Mouse (Mus musculus): ENCODE results near the gene Dchs1. TPM values are rescaled to one million over a fixed set of nuclear protein-coding genes. Genes with fewer than 3 reads are reported as not detected.

Dchs1 gene
- polyA plus RNA-seq, 1 experiment = 5.2 TPM

- Histone ChIP-seq H3K27ac (ENCODE audit: insufficient read depth, low read depth, low read length) (peak within 1 kb of the TSS; percentile 55), H3K4me1 (ENCODE audit: control insufficient read depth, insufficient read depth, insufficient read length, low read length) (peaks cover 4% of the 10 kb centered on the region; the same call in 1 of the 2 replicates), H3K27me3 (ENCODE audit: control insufficient read depth, insufficient read depth, low read length) (no peaks in the 10 kb centered on the region), H3K4me3 (ENCODE audit: low read depth, low read length) (peak within 1 kb of the TSS; percentile 77), H3K36me3 (ENCODE audit: control insufficient read depth, insufficient read depth, low read length) (peaks cover 5% of the 10 kb centered on the region)
- TF ChIP-seq CTCF (IDR thresholded peaks at IDR 0.05; ENCODE audit: extremely low read depth, insufficient read length, insufficient replicate concordance, low read depth, low read length) (peak; percentile 88), POLR2A (IDR thresholded peaks at IDR 0.05; ENCODE audit: low read depth, low read length) (no peak; the same call in 1 of the 2 replicates)
- WGBS = under 1% methylated on average over 52 of the region's 52 CpGs
These were observed 23.5 kb upstream of the Dchs1 start, which contains the start of gene Mrpl17 for GRCm38 (mm10) chr7:105810877-105811489. Gene Mrpl17 (minus strand): TSS chr7:105811099.

DNA sequence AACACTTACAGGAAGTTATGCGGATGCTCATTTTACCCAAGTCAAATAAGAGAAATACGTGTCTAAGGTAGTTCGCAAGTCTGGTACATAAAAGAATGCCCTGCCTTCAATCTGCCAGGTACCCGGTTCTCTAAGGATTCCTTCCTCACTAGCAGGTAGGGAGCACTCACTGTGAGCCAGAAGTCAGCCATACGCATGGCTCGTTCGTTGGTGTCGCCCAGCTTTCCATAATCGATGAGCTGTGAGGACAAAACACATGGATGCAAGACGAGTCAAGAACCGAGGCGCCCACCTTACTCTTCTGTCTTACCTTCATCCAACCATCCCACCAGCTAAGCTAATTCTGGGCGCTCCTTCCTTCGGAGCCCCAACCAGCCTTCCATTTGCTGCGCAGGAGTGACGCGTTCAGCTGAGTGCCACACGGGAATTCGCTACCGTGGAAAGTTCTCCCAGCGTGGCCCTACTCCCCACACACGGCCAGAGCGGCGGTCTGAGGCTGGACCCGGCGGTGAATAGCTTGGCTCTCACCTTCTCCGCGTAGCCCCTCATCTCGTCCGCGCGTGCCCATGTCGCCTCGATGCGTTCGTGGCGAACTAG, 22.9 kb upstream of the Dchs1 start:
- Histone ChIP-seq H3K27me3 (ENCODE audit: control insufficient read depth, insufficient read depth, low read length) (no peaks in the 10 kb centered on the region), H3K27ac (ENCODE audit: insufficient read depth, low read depth, low read length) (peak overlapping the region; percentile 55), H3K4me1 (ENCODE audit: control insufficient read depth, insufficient read depth, insufficient read length, low read length) (peaks cover 4% of the 10 kb centered on the region; the same call in 1 of the 2 replicates), H3K4me3 (ENCODE audit: low read depth, low read length) (peak overlapping the region; percentile 77), H3K36me3 (ENCODE audit: control insufficient read depth, insufficient read depth, low read length) (peaks cover 5% of the 10 kb centered on the region)
- TF ChIP-seq POLR2A (IDR thresholded peaks at IDR 0.05; ENCODE audit: low read depth, low read length) = no peak
- TF ChIP-seq CTCF (IDR thresholded peaks at IDR 0.05; ENCODE audit: extremely low read depth, insufficient read length, insufficient replicate concordance, low read depth, low read length) = no peak
- 2% methylated on average over 37 of the region's 37 CpGs for WGBS

- Histone ChIP-seq H3K4me3 (ENCODE audit: low read depth, low read length) (peak overlapping the region; percentile 17; the same call in 1 of the 2 replicates), H3K36me3 (ENCODE audit: control insufficient read depth, insufficient read depth, low read length) (peaks cover 5% of the 10 kb centered on the region), H3K27ac (ENCODE audit: insufficient read depth, low read depth, low read length) (no peak overlapping the region), H3K4me1 (ENCODE audit: control insufficient read depth, insufficient read depth, insufficient read length, low read length) (peaks cover 4% of the 10 kb centered on the region; the same call in 1 of the 2 replicates), H3K27me3 (ENCODE audit: control insufficient read depth, insufficient read depth, low read length) (no peaks in the 10 kb centered on the region)
- TF ChIP-seq CTCF (IDR thresholded peaks at IDR 0.05; ENCODE audit: extremely low read depth, insufficient read length, insufficient replicate concordance, low read depth, low read length) (no peak), POLR2A (IDR thresholded peaks at IDR 0.05; ENCODE audit: low read depth, low read length) (no peak)
- WGBS = 60% methylated on average over 7 of the region's 7 CpGs
These were observed 22.4 kb upstream of the Dchs1 start for GRCm38 (mm10) chr7:105809836-105810235.

DNA sequence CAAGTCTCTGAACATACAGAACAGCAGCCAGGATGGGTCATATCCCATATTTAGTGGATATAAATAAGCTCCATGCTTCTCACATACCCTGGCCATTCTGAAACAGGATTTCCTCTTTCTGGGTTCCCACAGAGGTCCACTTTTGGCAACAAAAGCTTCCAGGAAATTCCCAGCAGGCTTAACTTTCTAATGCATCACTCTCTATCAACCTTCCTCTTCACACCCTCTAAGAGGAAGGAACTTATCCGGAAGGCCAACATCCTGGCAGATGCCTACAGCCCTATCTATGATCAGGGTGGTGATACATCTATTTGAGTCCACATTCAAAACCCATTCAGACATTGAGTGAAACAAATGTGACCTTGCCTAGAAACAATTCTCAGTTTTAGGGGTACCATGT, 20.9 kb upstream of the Dchs1 start:
- peaks cover 4% of the 10 kb centered on the region; the same call in 1 of the 2 replicates for H3K4me1 ChIP-seq (ENCODE audit: control insufficient read depth, insufficient read depth, insufficient read length, low read length)
- no peak for TF ChIP-seq POLR2A (IDR thresholded peaks at IDR 0.05; ENCODE audit: low read depth, low read length)
- TF ChIP-seq CTCF (IDR thresholded peaks at IDR 0.05; ENCODE audit: extremely low read depth, insufficient read length, insufficient replicate concordance, low read depth, low read length) = no peak
- no peak overlapping the region for H3K27ac ChIP-seq (ENCODE audit: insufficient read depth, low read depth, low read length)
- peaks cover 5% of the 10 kb centered on the region for H3K36me3 ChIP-seq (ENCODE audit: control insufficient read depth, insufficient read depth, low read length)
- WGBS = 85% methylated on average over 1 of the region's 1 CpGs
- H3K27me3 ChIP-seq (ENCODE audit: control insufficient read depth, insufficient read depth, low read length) = no peaks in the 10 kb centered on the region
- no peak overlapping the region for H3K4me3 ChIP-seq (ENCODE audit: low read depth, low read length)

GRCm38 (mm10) chr7:105806716-105807115, 19.3 kb upstream of the Dchs1 start:
- peaks cover 4% of the 10 kb centered on the region; the same call in 1 of the 2 replicates for H3K4me1 ChIP-seq (ENCODE audit: control insufficient read depth, insufficient read depth, insufficient read length, low read length)
- no peak overlapping the region for H3K4me3 ChIP-seq (ENCODE audit: low read depth, low read length)
- TF ChIP-seq POLR2A (IDR thresholded peaks at IDR 0.05; ENCODE audit: low read depth, low read length) (no peak), CTCF (IDR thresholded peaks at IDR 0.05; ENCODE audit: extremely low read depth, insufficient read length, insufficient replicate concordance, low read depth, low read length) (no peak)
- H3K36me3 ChIP-seq (ENCODE audit: control insufficient read depth, insufficient read depth, low read length) = peaks cover 5% of the 10 kb centered on the region
- H3K27me3 ChIP-seq (ENCODE audit: control insufficient read depth, insufficient read depth, low read length) = no peaks in the 10 kb centered on the region
- 21% methylated on average over 2 of the region's 2 CpGs for WGBS
- H3K27ac ChIP-seq (ENCODE audit: insufficient read depth, low read depth, low read length) = no peak overlapping the region

GRCm38 (mm10) chr7:105806125-105806524, 18.7 kb upstream of the Dchs1 start:
- WGBS = 78% methylated on average over 5 of the region's 5 CpGs
- no peak for TF ChIP-seq CTCF (IDR thresholded peaks at IDR 0.05; ENCODE audit: extremely low read depth, insufficient read length, insufficient replicate concordance, low read depth, low read length)
- no peak for TF ChIP-seq POLR2A (IDR thresholded peaks at IDR 0.05; ENCODE audit: low read depth, low read length)
- peaks cover 5% of the 10 kb centered on the region for H3K36me3 ChIP-seq (ENCODE audit: control insufficient read depth, insufficient read depth, low read length)
- H3K4me3 ChIP-seq (ENCODE audit: low read depth, low read length) = no peak overlapping the region
- H3K4me1 ChIP-seq (ENCODE audit: control insufficient read depth, insufficient read depth, insufficient read length, low read length) = peaks cover 4% of the 10 kb centered on the region; the same call in 1 of the 2 replicates
- no peaks in the 10 kb centered on the region for H3K27me3 ChIP-seq (ENCODE audit: control insufficient read depth, insufficient read depth, low read length)
- no peak overlapping the region for H3K27ac ChIP-seq (ENCODE audit: insufficient read depth, low read depth, low read length)

DNA sequence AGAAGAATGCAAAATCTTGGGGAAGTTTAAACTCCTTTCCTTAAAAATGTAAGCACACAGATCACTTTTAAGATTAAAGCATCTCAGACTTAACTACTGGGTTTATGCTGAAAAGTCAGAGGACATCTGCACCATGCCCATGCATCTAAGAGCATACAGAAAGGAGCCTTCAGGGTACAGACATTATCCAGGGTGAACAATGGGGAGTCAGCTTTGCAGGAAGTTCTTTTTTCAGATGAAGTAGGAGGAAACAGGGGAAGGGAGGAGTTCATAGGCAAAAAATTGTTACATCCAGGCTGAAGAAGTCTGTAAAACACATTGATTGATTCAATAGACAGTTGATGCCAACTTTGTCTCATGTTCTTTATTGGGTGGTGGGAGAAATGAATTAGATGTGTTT, 16.0 kb upstream of the Dchs1 start:
- Histone ChIP-seq H3K4me3 (ENCODE audit: low read depth, low read length) (no peak overlapping the region), H3K4me1 (ENCODE audit: control insufficient read depth, insufficient read depth, insufficient read length, low read length) (no peaks in the 10 kb centered on the region), H3K27me3 (ENCODE audit: control insufficient read depth, insufficient read depth, low read length) (no peaks in the 10 kb centered on the region), H3K36me3 (ENCODE audit: control insufficient read depth, insufficient read depth, low read length) (no peaks in the 10 kb centered on the region), H3K27ac (ENCODE audit: insufficient read depth, low read depth, low read length) (no peak overlapping the region)
- no peak for TF ChIP-seq CTCF (IDR thresholded peaks at IDR 0.05; ENCODE audit: extremely low read depth, insufficient read length, insufficient replicate concordance, low read depth, low read length)
- no peak for TF ChIP-seq POLR2A (IDR thresholded peaks at IDR 0.05; ENCODE audit: low read depth, low read length)

Data from small intestine, adult 2 months (tissue).